ENCODE assay signal across 8 mouse cellular contexts in the genomic region with DNA sequence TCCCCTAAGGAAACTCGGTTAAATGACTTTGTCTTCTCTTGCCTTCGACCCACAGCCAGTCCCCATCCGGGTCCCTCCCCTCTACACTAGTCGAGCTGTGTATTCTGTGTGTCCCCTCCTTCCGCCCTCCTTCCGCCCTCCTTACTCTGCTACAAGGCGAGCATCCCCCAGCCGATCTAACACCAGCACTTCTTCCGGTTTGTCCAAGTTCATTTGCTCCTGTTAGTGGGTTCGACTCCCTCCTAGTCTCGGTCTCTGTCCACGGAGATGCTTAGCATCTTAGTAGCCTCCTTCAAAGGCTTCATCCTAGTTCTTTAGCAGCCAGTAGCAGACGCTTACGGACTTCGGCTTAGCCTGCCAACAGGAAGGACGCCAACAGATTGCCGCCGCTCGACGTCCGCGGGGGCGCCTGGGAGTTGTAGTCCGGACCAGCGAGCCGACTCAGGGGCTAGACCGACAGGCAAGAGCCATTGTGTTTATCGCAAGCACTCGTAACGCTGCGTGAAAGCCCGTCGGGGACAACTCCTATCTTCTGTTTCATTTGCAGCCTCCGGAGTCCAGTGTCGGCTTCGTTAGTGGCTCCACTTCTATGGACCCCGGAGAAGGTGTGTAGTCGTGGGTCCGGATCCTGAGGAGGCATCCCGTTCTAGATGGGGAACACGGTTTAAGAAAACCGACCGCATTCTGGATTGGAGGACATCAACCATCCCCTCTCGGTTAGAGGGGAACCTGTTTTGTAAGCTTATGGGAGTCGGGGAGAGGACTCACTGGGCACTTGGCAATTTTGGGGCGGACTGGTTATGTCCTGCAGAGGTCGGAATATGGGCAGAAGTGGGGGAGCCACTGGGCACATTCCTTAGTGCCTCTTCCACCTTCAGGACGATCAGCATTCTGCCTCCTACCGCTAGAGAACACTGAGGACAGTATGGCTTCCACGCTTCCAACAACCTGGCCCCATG. TPM values are rescaled to one million over a fixed set of nuclear protein-coding genes. Genes with fewer than 3 reads are reported as not detected.
A peak's percentile ranks its signal among the peaks of the same experiment; 100 is the strongest.
DNase-seq lines count a peak whose midpoint lies in the region; ATAC-seq lines count a peak whose summit lies in the region.

A gene (plus strand): TSS at position 432 of the 959 bp plus-strand sequence.

- H3K9ac ChIP-seq in hindbrain, embryonic 15.5 days, result peak within 1 kb of the TSS; percentile 61

- peak within 1 kb of the TSS; percentile 90 for H3K27ac ChIP-seq in hindbrain, embryonic 15.5 days (replicated peaks)

- H3K4me3 ChIP-seq in hindbrain, embryonic 15.5 days, result peak within 1 kb of the TSS; percentile 56

- peaks cover 13% of the 10 kb centered on the region; the same call in 1 of the 2 replicates for H3K9me3 ChIP-seq in hindbrain, embryonic 15.5 days

- peak within 1 kb of the TSS; percentile 64 for H3K4me2 ChIP-seq in hindbrain, embryonic 15.5 days

- peak; percentile 99 for ATAC-seq in hindbrain, embryonic 15.5 days (ENCODE audit: low FRiP score, low read depth)

- H3K27me3 ChIP-seq in hindbrain, embryonic 15.5 days, result no peaks in the 10 kb centered on the region

- DNase-seq in T-cell, adult 2 months (ENCODE audit: low spot score), result peak; percentile 95
- peak; percentile 95 for DNase-seq in cerebellum, postnatal 36 days
- DNase-seq in frontal cortex, postnatal 36 days (ENCODE audit: low spot score in 2 of 2), result peak; percentile 94 to 97
- DNase-seq in left cerebral cortex, adult 11 months (ENCODE audit: low spot score), result peak; percentile 86
- peak; percentile 94 to 95 for DNase-seq in lung, postnatal 4 days
- DNase-seq in retina, postnatal 7 days (ENCODE audit: low read depth, low spot score), result peak; percentile 86
- peak; percentile 81 for DNase-seq in urinary bladder, adult 2 months (ENCODE audit: low spot score)

- whole genome bisulfite sequencing in hindbrain, embryonic 15.5 days, result under 1% methylated on average over 50 of the region's 50 CpGs

- peaks cover 35% of the 10 kb centered on the region for H3K36me3 ChIP-seq in hindbrain, embryonic 15.5 days

- H3K4me1 ChIP-seq in hindbrain, embryonic 15.5 days (replicated peaks), result peaks cover 16% of the 10 kb centered on the region

RNA-seq across cellular contexts. Expression of the gene that starts here (rescaled TPM):
- polyA plus RNA-seq in hindbrain, embryonic 15.5 days (2015; fragmentation: Nextera tagmentation; extraction: Ambion mirVana), result 14.1 and 15.1 TPM in 2 replicates
- 27.5 and 34.2 TPM in 2 replicates for polyA plus RNA-seq in urinary bladder, adult 2 months (2012; rRNA removed)

Comparison
In these comparisons a context has a peak if more than half of its experiments do, and no peak if none do; other contexts are left out.
1. Peak in every context shown above with its lines: DNase-seq, ATAC-seq, H3K4me3 ChIP-seq and H3K27ac ChIP-seq.